Mouse (Mus musculus): ENCODE data around the gene Cacna1e. TPM values are rescaled to one million over a fixed set of nuclear protein-coding genes. Genes with fewer than 3 reads are reported as not detected.

Cacna1e gene
- polyA plus RNA-seq, 1 experiment from 2014 or later, result 0.12 TPM

GRCm38 (mm10) chr1:154705882-154706565, 178.3 kb downstream of the Cacna1e start:
- no peak overlapping the region for H3K4me3 ChIP-seq
- no peak overlapping the region for H3K9ac ChIP-seq
- no peaks in the 10 kb centered on the region for H3K36me3 ChIP-seq
- no peak overlapping the region for H3K27ac ChIP-seq (replicated peaks)
- H3K27me3 ChIP-seq (replicated peaks), result no peaks in the 10 kb centered on the region
- H3K9me3 ChIP-seq, result no peaks in the 10 kb centered on the region
- no peak for ATAC-seq (ENCODE audit: extremely low read depth, insufficient number of reproducible peaks, low FRiP score, low TSS enrichment)
- WGBS, result 83% methylated on average over 7 of the region's 7 CpGs
- peaks cover 25% of the 10 kb centered on the region for H3K4me1 ChIP-seq
- H3K4me2 ChIP-seq, result no peak overlapping the region

- Histone ChIP-seq H3K27me3 (replicated peaks) (no peaks in the 10 kb centered on the region), H3K9me3 (no peaks in the 10 kb centered on the region), H3K36me3 (no peaks in the 10 kb centered on the region), H3K27ac (replicated peaks) (no peak overlapping the region), H3K4me1 (peaks cover 25% of the 10 kb centered on the region), H3K4me3 (no peak overlapping the region), H3K9ac (no peak overlapping the region), H3K4me2 (no peak overlapping the region)
- WGBS, result 60% methylated on average over 11 of the region's 11 CpGs
- no peak for ATAC-seq (ENCODE audit: extremely low read depth, insufficient number of reproducible peaks, low FRiP score, low TSS enrichment)
Observed at GRCm38 (mm10) chr1:154704558-154705185, 179.6 kb downstream of the Cacna1e start.

- WGBS, result 74% methylated on average over 2 of the region's 2 CpGs
- Histone ChIP-seq H3K9me3 (no peaks in the 10 kb centered on the region), H3K4me3 (no peak overlapping the region), H3K27ac (replicated peaks) (no peak overlapping the region), H3K27me3 (replicated peaks) (no peaks in the 10 kb centered on the region), H3K36me3 (no peaks in the 10 kb centered on the region), H3K9ac (no peak overlapping the region), H3K4me2 (no peak overlapping the region), H3K4me1 (peaks cover 25% of the 10 kb centered on the region)
- ATAC-seq (ENCODE audit: extremely low read depth, insufficient number of reproducible peaks, low FRiP score, low TSS enrichment), result no peak
Observed at GRCm38 (mm10) chr1:154702623-154703022, 181.7 kb downstream of the Cacna1e start.

- no peaks in the 10 kb centered on the region for H3K36me3 ChIP-seq
- H3K27me3 ChIP-seq (replicated peaks), result no peaks in the 10 kb centered on the region
- peak overlapping the region; percentile 63; the same call in 1 of the 2 replicates for H3K9ac ChIP-seq
- H3K4me3 ChIP-seq, result peak overlapping the region; percentile 19
- WGBS, result 24% methylated on average over 14 of the region's 14 CpGs
- no peak for ATAC-seq (ENCODE audit: extremely low read depth, insufficient number of reproducible peaks, low FRiP score, low TSS enrichment)
- H3K4me2 ChIP-seq, result peak overlapping the region; percentile 59
- H3K9me3 ChIP-seq, result no peaks in the 10 kb centered on the region
- peak overlapping the region; percentile 16 for H3K27ac ChIP-seq (replicated peaks)
- peaks cover 13% of the 10 kb centered on the region; the same call in 1 of the 2 replicates for H3K4me1 ChIP-seq
Observed at GRCm38 (mm10) chr1:154688876-154689665, 195.2 kb downstream of the Cacna1e start.

- H3K9me3 ChIP-seq, result no peaks in the 10 kb centered on the region
- no peak for ATAC-seq (ENCODE audit: extremely low read depth, insufficient number of reproducible peaks, low FRiP score, low TSS enrichment)
- 65% methylated on average over 6 of the region's 6 CpGs for WGBS
Observed at GRCm38 (mm10) chr1:154686861-154687260, 197.4 kb downstream of the Cacna1e start.

GRCm38 (mm10) chr1:154683477-154684106, 200.7 kb downstream of the Cacna1e start:
- Histone ChIP-seq H3K4me1 (peaks cover 8% of the 10 kb centered on the region; the same call in 1 of the 2 replicates), H3K27ac (replicated peaks) (no peak overlapping the region), H3K9ac (no peak overlapping the region), H3K4me3 (no peak overlapping the region), H3K36me3 (no peaks in the 10 kb centered on the region), H3K27me3 (replicated peaks) (no peaks in the 10 kb centered on the region), H3K9me3 (no peaks in the 10 kb centered on the region), H3K4me2 (no peak overlapping the region)
- ATAC-seq (ENCODE audit: extremely low read depth, insufficient number of reproducible peaks, low FRiP score, low TSS enrichment), result no peak
- 72% methylated on average over 1 of the region's 1 CpGs for WGBS

More at GRCm38 (mm10) chr1:154686861-154687260, 197.4 kb downstream of the Cacna1e start:
- H3K9ac ChIP-seq, result no peak overlapping the region
- H3K27ac ChIP-seq (replicated peaks), result no peak overlapping the region
- H3K4me3 ChIP-seq, result no peak overlapping the region
- H3K4me2 ChIP-seq, result no peak overlapping the region
- H3K27me3 ChIP-seq (replicated peaks), result no peaks in the 10 kb centered on the region
- peaks cover 13% of the 10 kb centered on the region; the same call in 1 of the 2 replicates for H3K4me1 ChIP-seq
- no peaks in the 10 kb centered on the region for H3K36me3 ChIP-seq

GRCm38 (mm10) chr1:154678989-154679388, 205.3 kb downstream of the Cacna1e start:
- ATAC-seq (ENCODE audit: extremely low read depth, insufficient number of reproducible peaks, low FRiP score, low TSS enrichment), result no peak
- no peaks in the 10 kb centered on the region for H3K36me3 ChIP-seq
- no peak overlapping the region for H3K27ac ChIP-seq (replicated peaks)
- no peak overlapping the region for H3K9ac ChIP-seq
- WGBS, result 67% methylated on average over 1 of the region's 1 CpGs
- no peaks in the 10 kb centered on the region for H3K27me3 ChIP-seq (replicated peaks)
- no peaks in the 10 kb centered on the region for H3K4me1 ChIP-seq
- no peak overlapping the region for H3K4me2 ChIP-seq
- no peak overlapping the region for H3K4me3 ChIP-seq
- no peaks in the 10 kb centered on the region for H3K9me3 ChIP-seq

- Histone ChIP-seq H3K27me3 (replicated peaks) (no peaks in the 10 kb centered on the region), H3K36me3 (no peaks in the 10 kb centered on the region), H3K4me1 (no peaks in the 10 kb centered on the region), H3K27ac (replicated peaks) (no peak overlapping the region), H3K4me2 (no peak overlapping the region), H3K9ac (no peak overlapping the region), H3K9me3 (no peaks in the 10 kb centered on the region), H3K4me3 (no peak overlapping the region)
- no peak for ATAC-seq (ENCODE audit: extremely low read depth, insufficient number of reproducible peaks, low FRiP score, low TSS enrichment)
- 81% methylated on average over 3 of the region's 3 CpGs for WGBS
Observed at GRCm38 (mm10) chr1:154678151-154678550, 206.2 kb downstream of the Cacna1e start.

GRCm38 (mm10) chr1:154677677-154678076, 206.6 kb downstream of the Cacna1e start:
- Histone ChIP-seq H3K36me3 (no peaks in the 10 kb centered on the region), H3K9ac (no peak overlapping the region), H3K27me3 (replicated peaks) (no peaks in the 10 kb centered on the region), H3K4me2 (no peak overlapping the region), H3K9me3 (no peaks in the 10 kb centered on the region), H3K4me1 (no peaks in the 10 kb centered on the region), H3K27ac (replicated peaks) (no peak overlapping the region), H3K4me3 (no peak overlapping the region)
- 50% methylated on average over 2 of the region's 2 CpGs for WGBS
- ATAC-seq (ENCODE audit: extremely low read depth, insufficient number of reproducible peaks, low FRiP score, low TSS enrichment), result no peak

- Histone ChIP-seq H3K4me1 (no peaks in the 10 kb centered on the region), H3K9me3 (no peaks in the 10 kb centered on the region), H3K4me3 (no peak overlapping the region), H3K9ac (no peak overlapping the region), H3K4me2 (no peak overlapping the region), H3K36me3 (no peaks in the 10 kb centered on the region), H3K27me3 (replicated peaks) (no peaks in the 10 kb centered on the region), H3K27ac (replicated peaks) (no peak overlapping the region)
- ATAC-seq (ENCODE audit: extremely low read depth, insufficient number of reproducible peaks, low FRiP score, low TSS enrichment), result no peak
Observed at GRCm38 (mm10) chr1:154663721-154664120, 220.6 kb downstream of the Cacna1e start.

- Histone ChIP-seq H3K4me3 (no peak overlapping the region), H3K9ac (no peak overlapping the region), H3K36me3 (no peaks in the 10 kb centered on the region), H3K27ac (replicated peaks) (no peak overlapping the region), H3K27me3 (replicated peaks) (no peaks in the 10 kb centered on the region), H3K4me2 (no peak overlapping the region), H3K9me3 (no peaks in the 10 kb centered on the region), H3K4me1 (no peaks in the 10 kb centered on the region)
- 64% methylated on average over 5 of the region's 5 CpGs for WGBS
- no peak for ATAC-seq (ENCODE audit: extremely low read depth, insufficient number of reproducible peaks, low FRiP score, low TSS enrichment)
Observed at GRCm38 (mm10) chr1:154661977-154662376, 222.3 kb downstream of the Cacna1e start.

All from heart, embryonic 13.5 days (tissue).